Mouse (Mus musculus): ENCODE data around the gene Kalrn.

The Kalrn gene

DNA sequence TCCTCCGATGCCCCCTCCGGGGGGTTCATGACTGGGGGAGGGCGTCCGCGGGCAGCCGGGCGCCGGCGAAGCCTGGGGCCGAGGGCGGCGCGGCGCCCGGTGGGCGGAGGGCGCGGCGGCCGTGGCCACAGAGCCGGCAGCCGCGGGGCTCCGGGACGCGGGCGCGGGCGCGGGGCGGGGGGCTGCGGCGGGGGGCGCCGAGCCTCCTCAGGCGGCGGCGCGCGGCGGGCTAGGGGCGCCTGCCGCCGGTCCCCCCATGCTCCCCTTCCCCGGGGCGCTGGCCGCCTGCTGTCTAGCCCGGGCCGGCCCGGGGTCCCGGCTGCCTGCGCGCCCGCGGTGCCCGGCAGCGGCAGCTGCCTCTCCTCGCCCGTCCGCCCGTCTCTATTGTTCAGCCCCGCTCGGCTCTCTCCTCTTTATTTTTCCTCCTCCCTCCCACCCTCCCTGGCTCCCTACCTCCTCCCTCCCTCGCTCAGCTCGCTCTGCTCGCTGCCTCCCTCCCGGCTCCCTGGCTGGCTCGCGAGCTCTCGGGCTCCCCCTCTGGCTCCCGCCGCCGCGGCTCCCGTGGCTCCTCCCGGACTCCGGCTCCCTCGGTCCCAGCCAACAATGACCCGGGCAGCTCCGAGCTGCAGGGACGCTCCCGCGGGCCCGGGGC lies at the start of gene Kalrn:
Gene Kalrn, minus strand, starts transcription at position 382 of the 652 bp plus-strand sequence.
- DNase-seq, result peak; percentile 80

DNA sequence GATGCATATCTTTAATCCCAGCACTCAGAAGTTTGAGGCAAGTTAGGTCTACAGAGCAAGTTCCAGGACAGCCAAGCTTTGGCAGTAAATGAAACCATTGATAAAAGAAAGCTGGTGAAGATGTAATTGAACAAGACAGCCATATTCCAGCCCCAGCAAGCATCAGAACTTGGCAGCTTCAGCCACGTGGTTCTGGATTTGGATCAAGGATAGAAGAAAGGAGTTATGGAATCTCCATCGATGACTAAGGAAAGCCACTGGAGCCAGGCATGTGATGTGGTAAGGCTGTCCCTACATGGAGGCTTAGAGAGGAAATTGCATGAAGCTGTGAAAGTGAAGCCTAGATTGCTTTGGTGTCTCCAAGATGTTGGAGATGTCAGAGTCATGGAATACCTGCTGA lies 40.7 kb upstream of the Kalrn start:
- no peak for DNase-seq

DNA sequence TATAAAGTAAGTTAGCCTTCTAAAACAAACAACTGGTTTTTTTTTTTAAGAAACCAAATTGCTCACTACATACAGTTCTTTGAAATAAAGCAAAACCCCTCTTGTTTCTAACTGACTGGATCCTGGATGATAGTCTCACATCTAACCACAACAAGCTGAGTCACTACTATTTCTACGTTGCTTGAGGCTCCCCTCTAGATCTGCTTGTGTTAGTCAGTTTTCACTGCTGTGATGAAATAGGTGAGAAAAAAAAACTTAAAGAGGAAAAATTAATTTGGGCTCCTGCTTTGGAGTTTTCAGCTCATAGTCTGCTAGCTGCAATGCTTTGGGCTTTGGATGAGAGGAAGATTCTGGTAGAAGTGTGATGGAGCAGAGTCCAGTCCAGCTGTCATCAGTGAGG lies 36.8 kb upstream of the Kalrn start:
- no peak for DNase-seq

DNA sequence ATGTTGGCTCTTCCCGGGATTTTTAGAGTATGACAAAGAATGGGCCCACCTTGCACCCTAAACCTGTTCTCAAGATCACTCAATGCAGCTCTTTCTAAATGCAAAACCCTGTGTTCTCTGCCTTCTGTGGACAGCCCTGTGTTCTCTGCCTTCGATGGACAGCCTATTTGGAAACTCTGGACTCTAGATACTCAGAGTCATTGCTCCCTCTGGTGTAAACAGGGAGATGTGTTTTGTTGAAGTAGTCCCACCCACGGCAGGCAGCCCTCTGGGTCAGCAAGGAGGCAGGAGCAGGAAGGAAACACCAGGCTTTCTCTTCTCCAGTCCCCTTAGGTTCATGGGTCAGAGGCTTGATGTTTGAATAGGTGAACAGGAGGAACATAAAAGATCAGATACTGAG lies 32.3 kb upstream of the Kalrn start:
- DNase-seq, result peak; percentile 21

DNA sequence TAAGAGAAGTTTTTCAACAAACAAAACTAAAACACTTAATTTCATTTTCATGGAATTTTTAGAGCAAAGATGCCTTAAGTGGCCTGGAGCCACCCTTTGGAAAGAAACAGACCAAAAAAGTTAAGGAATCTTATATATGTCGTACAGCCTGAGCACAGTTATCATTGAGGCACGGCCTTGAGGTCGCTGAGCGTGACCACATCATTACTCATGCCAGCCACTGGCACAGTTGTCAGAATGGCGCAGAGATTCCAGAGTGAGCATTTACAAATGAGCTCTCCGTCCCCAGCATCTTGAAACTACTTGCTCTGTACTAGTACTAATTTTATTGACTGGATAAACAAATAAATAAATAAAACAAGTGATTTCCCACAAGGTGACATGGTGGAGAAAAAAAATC lies 30.5 kb upstream of the Kalrn start:
- DNase-seq, result no peak

DNA sequence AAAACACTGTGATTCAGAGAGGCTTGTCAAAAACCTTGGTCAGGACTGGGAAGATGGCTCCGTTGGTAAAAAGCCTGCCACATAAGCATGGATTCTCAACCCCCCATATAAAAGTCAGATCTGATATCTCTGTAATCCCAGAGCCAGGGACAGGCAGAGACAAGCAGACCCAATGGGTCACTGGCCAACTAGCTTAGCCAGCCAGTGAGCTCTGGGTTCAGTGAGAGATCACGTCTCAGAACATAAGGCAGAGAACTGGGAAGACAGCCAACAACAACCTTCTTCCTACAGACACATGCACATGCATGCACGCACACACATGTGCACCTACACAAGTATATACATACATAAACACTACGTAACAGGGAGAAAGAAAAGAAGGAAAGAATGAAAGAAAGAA lies 29.7 kb upstream of the Kalrn start:
- no peak for DNase-seq

DNA sequence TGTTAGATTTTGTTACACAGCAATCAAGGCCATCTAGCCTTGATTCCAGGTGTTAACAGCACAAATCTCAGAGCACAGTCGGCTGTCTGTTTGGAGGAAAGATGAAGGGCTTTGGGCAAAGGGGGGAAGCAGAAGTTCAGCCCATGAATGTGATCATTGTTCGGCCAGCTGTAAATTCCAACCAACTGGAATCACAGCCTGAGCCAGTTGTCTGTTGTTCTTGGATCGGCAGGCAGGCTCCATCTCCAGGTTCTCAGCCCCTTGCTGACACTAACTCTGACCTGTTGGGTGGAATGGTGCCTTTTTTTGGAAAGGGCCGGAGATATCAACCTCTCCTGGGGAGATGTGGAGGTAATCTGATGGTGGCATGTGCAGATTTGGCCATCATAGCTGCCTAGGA lies 28.6 kb upstream of the Kalrn start:
- DNase-seq, result no peak

DNA sequence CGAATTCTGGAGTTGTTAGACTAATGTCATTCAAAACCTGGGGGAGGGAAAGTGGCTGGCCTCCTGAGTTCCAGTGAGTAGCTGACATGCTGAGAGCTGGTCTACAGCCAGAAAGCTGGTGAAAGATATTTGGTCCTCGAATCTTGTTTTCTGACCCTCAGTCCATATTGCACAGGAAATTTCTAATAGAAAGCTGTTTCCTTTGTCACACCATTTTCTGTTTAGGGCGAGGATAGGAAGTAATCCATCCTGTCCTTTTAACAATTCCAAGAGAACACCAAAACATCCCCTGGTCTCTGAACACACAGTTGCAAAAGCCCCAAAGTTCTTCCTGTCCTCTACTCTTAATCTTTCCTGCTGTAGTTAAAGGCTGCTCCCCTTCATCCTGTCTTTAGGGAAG lies 22.0 kb upstream of the Kalrn start:
- DNase-seq, result no peak

DNA sequence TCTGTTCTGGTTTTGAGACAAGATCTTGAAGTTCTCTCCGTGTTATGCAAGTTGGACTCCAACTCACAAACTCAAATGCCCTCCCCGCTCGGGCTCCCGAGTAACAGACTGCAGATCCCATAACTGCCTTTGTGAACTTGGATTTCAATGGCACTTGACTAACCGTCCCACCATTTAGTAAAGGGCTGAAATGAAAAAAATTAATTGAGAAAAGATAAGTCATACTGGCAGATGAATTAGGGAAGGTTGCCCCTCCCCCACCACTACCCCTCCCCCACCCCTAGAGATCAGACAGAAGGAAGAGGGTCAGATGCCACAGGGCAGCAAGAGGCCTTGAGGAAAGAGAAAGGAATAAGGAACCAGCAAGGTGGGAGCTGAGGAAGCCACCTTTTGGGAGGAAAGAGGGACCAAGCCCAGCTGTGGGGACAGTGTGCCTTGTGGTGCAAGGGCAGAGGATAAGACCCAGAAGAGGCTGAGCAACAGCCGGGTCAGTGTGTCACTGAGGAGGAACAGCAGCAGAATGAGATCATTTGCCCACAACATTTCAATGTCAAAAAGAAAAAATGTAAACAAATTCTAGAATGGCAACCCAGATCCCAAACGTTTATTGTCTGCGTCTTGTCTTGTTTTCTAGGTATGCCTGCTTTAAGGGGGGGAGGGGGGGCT lies 21.4 kb upstream of the Kalrn start:
- DNase-seq, result no peak

DNA sequence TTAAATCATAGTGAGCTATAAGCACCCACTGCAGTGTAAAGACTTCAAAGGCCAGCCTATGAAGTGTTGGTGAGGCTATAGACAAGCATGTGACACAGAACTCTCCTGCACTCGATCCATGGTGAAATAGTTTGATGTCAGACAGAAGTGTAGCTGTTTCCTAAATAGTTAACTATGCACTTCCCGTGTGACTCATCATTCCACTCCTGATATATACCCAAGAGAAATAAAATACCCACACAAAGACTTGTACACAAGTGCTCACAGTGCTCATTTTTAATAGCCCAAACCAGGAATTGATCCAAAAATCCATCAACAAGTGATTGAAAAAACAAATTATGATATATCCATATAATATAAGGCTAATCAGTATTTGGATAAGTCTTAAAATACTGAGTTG lies 19.4 kb upstream of the Kalrn start:
- no peak for DNase-seq

DNA sequence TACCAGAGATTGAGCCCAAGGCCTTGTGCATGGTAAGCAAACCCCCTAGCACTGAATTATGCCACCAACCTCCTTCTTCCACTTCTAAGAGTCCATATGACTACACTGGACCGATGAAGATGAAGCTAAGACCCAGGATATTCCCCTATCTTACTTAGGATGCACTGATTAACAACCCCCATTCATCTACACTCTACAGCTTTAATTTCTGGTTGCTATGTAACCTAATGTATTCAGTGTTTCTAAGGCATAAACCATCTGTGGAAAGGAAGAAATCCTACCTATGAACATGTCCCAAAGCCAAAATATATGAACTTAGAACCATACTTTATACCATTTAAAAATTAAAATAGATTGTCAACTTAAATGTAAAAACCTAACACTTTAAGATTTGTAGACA lies 18.6 kb upstream of the Kalrn start:
- DNase-seq, result no peak

DNA sequence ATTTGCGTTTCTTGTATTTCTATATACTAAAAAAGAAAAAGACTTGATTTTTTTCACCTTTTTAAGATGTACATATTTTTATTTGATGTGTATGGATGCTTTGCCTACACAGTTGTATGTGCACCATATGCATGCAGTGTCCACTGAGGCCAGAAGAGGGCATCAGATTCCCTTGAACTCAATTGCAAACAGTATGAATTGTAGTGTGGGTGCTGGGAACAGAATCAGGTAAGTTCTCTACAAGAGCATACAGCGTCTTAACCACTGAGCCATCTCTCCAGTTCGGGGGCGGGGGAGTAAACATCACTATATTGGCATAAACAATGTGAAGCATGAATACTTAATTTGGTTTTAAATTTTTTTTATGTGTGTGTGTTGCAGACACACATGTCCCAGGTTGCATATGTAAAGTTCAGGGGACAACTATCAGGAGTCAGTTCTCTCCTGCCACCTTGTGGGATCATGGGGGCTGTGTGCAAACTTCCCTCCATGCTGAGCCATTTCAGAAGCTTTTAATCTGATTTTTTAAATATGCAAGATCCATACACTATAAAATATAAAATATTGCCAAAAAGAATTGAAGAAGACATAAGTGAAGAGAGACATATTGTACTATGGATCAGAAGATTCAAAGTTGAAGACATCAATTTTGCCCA lies 6.5 kb upstream of the Kalrn start:
- no peak for DNase-seq

DNA sequence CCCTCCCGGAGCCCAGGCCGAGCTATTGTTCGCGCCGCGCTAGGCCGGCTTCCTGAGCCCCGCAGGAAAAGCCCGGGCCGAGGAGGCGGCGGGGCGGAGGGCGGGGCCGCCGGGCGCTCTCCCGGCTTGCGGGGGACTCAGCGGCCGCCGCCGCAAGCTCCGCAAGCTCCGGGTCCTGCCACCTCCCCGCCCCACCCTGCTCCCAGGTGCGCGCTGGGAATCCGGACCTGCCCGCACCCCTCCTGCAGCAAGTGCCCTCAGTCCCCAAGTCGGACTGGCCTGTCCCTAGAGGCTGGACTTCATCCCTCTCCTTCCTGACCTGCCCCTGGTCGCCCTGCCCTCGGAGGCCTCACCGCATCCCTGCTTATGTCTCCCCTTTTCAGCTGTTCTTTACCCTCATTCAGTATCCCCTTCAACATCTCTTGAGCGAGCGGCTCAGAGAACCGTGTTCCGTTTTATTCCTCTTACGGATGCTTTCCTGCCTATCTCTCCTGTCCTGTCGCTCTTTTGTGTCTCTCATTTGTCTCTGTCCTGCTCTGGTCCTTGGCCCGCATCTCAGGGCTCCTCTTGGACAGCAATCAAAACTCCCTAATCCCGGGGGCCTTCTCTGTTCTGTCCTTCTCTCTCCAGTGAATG lies 642 bp upstream of the Kalrn start:
- no peak for DNase-seq

DNA sequence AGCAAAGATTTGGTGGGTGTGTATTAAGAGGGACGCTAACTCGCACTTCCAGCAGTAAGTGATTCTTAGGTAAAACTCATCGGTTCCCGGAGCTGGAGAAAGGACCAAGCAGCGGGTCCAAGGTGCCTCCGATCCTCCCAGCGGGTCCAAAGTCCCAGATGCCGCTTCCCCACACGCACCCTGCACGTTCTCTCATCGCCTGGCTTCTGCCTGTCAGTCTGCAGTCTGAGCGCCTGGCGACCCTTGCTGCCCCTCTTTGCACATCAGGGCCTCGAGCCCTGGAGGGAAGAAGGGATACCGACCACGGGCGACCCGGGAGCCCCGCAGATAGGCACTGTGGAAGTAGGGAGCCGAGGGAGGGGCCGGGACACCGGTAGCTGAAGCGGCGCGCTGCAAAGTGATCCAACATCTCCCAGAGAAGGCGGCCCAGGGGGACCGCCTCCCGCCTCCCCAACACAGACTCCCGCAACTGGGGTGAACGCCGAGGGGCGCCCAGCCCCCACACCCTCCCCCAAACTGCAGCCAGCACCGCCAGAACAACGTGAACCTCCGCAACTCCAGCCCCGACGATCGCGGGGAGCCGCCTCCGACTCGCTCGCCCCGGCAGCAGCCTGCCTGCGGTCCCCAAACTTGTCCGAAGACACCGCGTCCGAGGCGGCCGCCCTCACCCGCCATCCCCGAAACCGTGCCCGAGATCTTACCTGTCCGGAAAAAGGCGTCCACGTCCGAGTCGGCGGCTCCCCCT lies 754 bp downstream of the Kalrn start:
- DNase-seq, result peak; percentile 50

DNA sequence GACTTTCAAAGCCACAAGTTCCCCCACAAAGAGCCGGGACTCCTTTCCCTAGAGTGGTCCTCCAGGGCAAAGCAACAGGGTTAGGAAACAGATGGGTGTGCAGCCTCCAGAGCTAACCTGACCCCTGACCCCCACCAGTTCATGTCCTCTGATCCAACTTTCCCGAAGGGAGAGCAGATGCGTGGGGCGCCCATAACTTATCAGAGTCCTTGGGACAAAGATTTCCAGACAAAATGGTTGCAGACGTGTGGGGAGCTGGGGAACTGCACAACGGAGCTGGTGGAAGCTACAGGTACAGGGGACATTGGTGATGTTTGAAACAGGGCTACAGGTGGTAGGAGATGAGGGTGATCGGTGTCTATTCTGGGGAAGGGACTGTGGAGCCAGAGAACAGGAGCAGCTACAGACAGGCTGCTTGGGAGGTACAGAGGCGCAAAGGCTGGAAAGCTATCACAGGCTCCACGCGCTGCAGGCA lies 1.4 kb downstream of the Kalrn start:
- no peak for DNase-seq

DNA sequence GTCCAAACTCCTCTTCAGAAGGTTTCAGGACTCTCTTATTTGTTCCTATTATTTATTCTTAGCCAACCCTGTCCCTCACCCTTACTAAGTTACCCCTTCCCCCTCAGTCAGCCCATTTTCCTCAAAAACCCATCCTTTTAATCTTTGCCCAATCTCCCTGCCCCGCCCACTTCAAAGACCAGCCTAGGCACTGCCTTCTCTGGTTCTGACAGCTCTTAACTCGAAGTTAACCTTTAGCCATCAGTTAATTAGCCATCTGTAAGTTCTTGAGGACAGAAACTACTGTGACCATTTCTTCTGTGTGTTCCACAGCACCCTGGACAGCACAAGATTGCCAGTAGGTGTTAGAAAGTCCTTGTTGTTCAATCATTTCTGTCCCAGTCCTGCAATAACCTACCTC lies 3.4 kb downstream of the Kalrn start:
- peak; percentile 31 for DNase-seq

DNA sequence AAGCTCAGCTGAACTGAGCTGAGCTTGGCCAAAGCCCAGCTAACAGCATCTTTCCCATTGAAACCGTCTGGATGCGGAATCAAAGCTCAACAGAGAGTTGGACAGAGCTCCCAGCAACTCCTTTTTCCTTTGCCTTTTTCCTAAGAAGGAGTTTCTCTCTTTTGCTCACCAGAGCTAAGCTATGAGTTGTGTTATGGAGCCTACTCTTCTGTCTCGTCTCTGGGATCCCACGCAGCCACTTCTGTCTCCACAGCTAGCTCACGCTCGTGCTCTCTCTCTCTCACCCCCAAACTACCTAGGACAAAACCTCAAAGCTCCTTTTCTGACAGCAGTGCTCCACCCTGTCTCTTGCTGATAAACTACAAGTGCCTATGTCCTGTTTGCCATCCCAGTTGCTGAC lies 4.5 kb downstream of the Kalrn start:
- no peak for DNase-seq

DNA sequence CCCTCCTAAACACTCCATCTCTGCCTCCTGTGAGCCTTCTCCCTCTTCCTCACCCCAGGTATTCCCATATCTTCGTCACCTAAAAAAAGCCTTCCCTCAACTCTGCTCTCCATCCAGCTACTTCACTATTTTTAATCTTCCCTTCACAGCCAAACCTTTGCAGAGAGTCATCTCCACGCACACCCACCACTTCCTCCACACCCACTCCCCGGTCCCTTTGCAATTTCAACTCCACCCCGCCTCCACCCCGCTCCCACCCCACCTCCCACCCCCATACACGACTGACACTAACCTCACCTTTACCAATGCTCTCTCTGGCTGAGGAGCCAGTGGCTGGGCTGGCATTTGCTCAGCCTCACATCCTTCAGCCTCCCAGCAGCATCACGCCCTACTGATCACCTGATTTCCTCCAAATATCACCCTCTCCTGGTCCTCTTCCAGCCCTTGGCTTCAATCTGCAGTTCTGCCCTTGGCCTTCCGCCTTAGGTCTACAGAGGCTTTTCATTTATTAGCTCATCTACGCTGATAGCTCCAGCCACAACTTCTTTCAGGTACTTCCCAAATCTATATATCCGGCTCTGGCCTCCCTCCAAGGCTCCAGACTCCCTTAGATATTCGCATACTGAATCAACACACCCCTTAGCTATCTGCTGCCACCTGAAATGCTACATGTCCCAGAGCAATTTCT lies 9.6 kb downstream of the Kalrn start:
- DNase-seq, result no peak

DNA sequence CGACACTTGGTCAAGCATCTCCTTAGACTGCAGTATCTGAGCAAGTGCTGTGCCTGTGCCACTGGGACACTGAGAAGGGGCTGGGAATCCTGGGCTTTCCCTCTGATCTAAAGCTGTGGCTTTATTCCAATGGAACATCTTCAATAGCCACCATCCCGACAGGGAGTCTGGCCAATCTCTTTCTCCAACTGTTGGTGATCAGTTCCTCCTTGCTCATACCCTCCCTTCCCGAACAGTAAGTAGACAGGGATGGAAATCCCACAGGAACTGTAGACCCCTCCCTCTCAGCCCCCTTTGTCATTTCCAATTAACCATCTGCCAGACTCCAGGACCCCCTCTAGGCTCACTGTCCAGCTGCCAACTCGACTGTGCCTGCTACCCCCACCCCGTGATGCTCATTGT lies 11.6 kb downstream of the Kalrn start:
- DNase-seq, result no peak

DNA sequence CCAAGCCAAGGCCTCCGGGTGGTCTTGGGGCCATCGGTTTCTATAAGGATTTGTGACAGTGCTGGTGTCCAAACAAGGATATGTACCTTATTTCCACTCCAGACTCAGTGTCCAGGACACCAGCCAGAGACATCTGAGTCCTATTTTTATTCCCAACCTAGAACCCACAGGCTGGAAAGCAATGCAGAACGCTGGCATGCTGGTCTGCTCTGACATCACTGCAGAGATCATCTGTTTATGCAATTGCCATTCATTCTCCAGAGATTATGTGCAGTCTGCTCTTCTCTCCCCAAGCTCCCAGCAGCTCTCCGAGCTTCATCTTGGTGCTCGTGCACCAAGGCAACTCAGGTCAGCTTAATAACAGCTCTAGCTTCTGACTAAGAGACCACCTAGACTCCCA lies 12.5 kb downstream of the Kalrn start:
- DNase-seq, result no peak

DNA sequence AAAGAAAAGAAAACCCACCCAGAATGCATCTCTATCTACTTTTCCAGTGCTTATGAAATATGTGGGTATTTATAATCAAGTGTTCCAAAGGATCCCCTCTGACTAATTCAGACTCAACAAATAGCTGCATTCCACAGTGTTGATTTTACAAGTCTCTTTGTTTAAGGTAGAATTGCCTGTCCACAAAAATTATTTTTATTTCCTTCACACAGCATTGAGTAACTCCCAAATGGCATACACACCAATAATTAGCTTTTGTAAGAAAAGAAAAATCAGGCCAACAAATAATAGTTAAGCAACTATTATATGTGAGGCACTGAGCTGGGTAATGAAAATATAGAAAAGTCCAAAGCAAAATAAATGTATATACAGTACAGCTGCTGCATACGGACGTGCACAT lies 12.9 kb downstream of the Kalrn start:
- no peak for DNase-seq

DNA sequence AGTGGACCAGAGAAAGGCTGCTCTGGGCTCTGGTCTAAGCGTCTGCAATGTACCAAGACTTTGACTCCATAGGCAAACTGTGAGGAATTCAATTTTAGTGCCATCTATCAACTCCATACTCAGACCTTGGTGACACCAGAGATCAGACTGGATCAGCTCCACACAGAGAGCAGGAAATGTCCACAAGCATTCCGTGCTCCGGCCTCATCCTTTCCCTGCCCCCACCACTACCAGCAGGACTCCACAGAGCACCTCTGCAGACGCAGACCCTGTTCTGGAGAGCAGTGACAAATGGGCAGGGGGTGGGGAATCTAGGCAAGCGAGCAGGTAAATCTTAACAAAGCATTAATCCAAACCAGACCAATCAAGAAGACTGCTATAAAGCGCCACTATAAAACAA lies 15.4 kb downstream of the Kalrn start:
- DNase-seq, result no peak

DNA sequence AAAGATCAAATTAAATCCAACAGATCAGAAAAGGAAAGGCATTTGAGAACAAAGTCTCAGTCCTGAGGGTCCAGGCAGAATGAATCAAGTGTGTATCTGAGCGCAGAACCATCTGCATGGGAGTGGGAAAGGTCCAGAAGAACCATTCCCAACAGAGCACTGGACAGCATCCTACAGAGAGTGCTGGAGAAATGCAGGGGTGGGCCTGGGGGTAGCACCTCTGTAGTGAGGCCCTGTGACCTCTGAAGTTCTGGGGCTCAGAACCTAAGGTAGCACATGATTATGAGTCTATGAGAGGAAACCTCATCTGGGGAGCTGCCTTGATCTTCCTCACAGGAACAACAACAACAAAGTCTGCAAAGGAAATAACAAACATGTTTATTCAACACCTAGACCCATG lies 20.6 kb downstream of the Kalrn start:
- DNase-seq, result no peak

Measured in kidney, adult 11 months (tissue).